ENCODE assay signal across 8 mouse cellular contexts in genomic region chr4:82504284-82505120, GRCm38 (mm10).
DNase-seq lines count a peak whose midpoint lies in the region; ATAC-seq and TF ChIP-seq lines count a peak whose summit lies in the region.

No protein-coding gene starts in this region.

- no peak for ATAC-seq in limb, embryonic 11.5 days (ENCODE audit: insufficient number of reproducible peaks, low FRiP score, low TSS enrichment, low read depth)
- ATAC-seq in neural tube, embryonic 12.5 days (ENCODE audit: low FRiP score, low read depth): no peak

- H3K9ac ChIP-seq in limb, embryonic 11.5 days (ENCODE audit: low read length): peak overlapping the region; percentile 97
- H3K9ac ChIP-seq in neural tube, embryonic 12.5 days: peak overlapping the region; percentile 94

- peak; percentile 44 to 83 for DNase-seq in heart, adult 18-20 months
- DNase-seq in heart, adult 8-10 months (ENCODE audit: low spot score): no peak
- DNase-seq in adipocyte (ENCODE audit: low spot score): peak; percentile 64
- DNase-seq in heart, postnatal 4 days: peak; percentile 56
- DNase-seq in limb, embryonic 11.5 days (ENCODE audit: low spot score): peak; percentile 69
- no peak for DNase-seq in ovary, adult 18-20 months (ENCODE audit: low spot score)

- peaks cover 5% of the 10 kb centered on the region; the same call in 1 of the 2 replicates for H3K4me1 ChIP-seq in embryonic fibroblast, embryonic 13.5 days (ENCODE audit: control insufficient read depth, insufficient read depth, low read length)
- peaks cover 23% of the 10 kb centered on the region for H3K4me1 ChIP-seq in limb, embryonic 11.5 days (ENCODE audit: control insufficient read depth, insufficient read depth, low read length)
- H3K4me1 ChIP-seq in neural tube, embryonic 12.5 days: peaks cover 26% of the 10 kb centered on the region

- H3K4me3 ChIP-seq in embryonic fibroblast, embryonic 13.5 days (ENCODE audit: insufficient read depth, low read length): peak overlapping the region; percentile 96
- H3K4me3 ChIP-seq in limb, embryonic 11.5 days (ENCODE audit: low read depth, low read length): peak overlapping the region; percentile 86
- H3K4me3 ChIP-seq in neural tube, embryonic 12.5 days: peak overlapping the region; percentile 81

- peak overlapping the region; percentile 92 for H3K4me2 ChIP-seq in limb, embryonic 11.5 days (ENCODE audit: low read depth, severe bottlenecking)
- H3K4me2 ChIP-seq in neural tube, embryonic 12.5 days (replicated peaks): peak overlapping the region; percentile 92

- no peaks in the 10 kb centered on the region for H3K36me3 ChIP-seq in limb, embryonic 11.5 days (ENCODE audit: control insufficient read depth, insufficient read depth, low read length)
- no peaks in the 10 kb centered on the region for H3K36me3 ChIP-seq in neural tube, embryonic 12.5 days

- H3K9me3 ChIP-seq in limb, embryonic 11.5 days (ENCODE audit: control insufficient read depth, low read length): no peaks in the 10 kb centered on the region
- H3K9me3 ChIP-seq in neural tube, embryonic 12.5 days: no peaks in the 10 kb centered on the region

- no peaks in the 10 kb centered on the region for H3K27me3 ChIP-seq in limb, embryonic 11.5 days (ENCODE audit: control insufficient read depth, insufficient read depth, low read length)
- H3K27me3 ChIP-seq in neural tube, embryonic 12.5 days (replicated peaks): no peaks in the 10 kb centered on the region

- no peak for TF ChIP-seq CTCF in embryonic fibroblast, embryonic 13.5 days (IDR thresholded peaks at IDR 0.05; ENCODE audit: borderline replicate concordance, insufficient read depth, low read length)

- under 1% methylated on average over 62 of the region's 62 CpGs for WGBS in limb, embryonic 11.5 days
- under 1% methylated on average over 62 of the region's 62 CpGs for WGBS in neural tube, embryonic 12.5 days

- H3K27ac ChIP-seq in embryonic fibroblast, embryonic 13.5 days (ENCODE audit: insufficient read depth, low read length): peak overlapping the region; percentile 87
- H3K27ac ChIP-seq in limb, embryonic 11.5 days (replicated peaks; ENCODE audit: low read depth, low read length): peak overlapping the region; percentile 99
- peak overlapping the region; percentile 98 for H3K27ac ChIP-seq in neural tube, embryonic 12.5 days

- TF ChIP-seq POLR2A in embryonic fibroblast, embryonic 13.5 days (IDR thresholded peaks at IDR 0.05; ENCODE audit: low read depth, low read length): peak; percentile 24; the same call in 1 of the 2 replicates

Comparison
In these comparisons a context has a peak if more than half of its experiments do, and no peak if none do; other contexts are left out.
1. DNase-seq: peak in heart, adult 18-20 months (2 of 2), adipocyte (single experiment), heart, postnatal 4 days (single experiment) and limb, embryonic 11.5 days (single experiment); none in heart, adult 8-10 months (single experiment) and ovary, adult 18-20 months (single experiment).
2. Peak in every context shown above with its lines, with median percentiles within 50 percentile points of each other: H3K27ac ChIP-seq and H3K4me3 ChIP-seq.